Mouse (Mus musculus) liver, postnatal 0 days (tissue): ENCODE data around the gene Fam161b. TPM values are rescaled to one million over a fixed set of nuclear protein-coding genes. Genes with fewer than 3 reads are reported as not detected.
A peak's percentile ranks its signal among the peaks of the same experiment; 100 is the strongest.

ENCODE experiments used
- ATAC-seq: fragments of 200-750 bp; cut with Nextera tagmentation; 2 replicates; pipeline ENCODE4 v1.8.0; 2017; ENCODE audit warnings: mild to moderate bottlenecking, moderate library complexity
- DNase-seq: peaks from one replicate; pipeline ENCODE4 v3.0.0-alpha.2; 2016
- H3K27ac ChIP-seq: fragments of 300-500 bp; sonication (generic); 2 replicates; pipeline ENCODE4 v1.5.1; 2014; ENCODE audit warnings: antibody characterized with exemption, moderate library complexity, mild to moderate bottlenecking, low read depth
- H3K27me3 ChIP-seq: fragments of 300-500 bp; sonication (generic); 2 replicates; pipeline ENCODE4 v1.6.1; 2014; ENCODE audit warnings: low read length, control low read depth, mixed read lengths; ENCODE audit not compliant: insufficient read depth
- H3K36me3 ChIP-seq: fragments of 300-500 bp; sonication (generic); replicated peaks from 2 replicates; pipeline ENCODE4 v1.6.1; 2014; ENCODE audit warnings: mild to moderate bottlenecking, control low read depth, low read length, moderate library complexity, mixed read lengths; ENCODE audit not compliant: insufficient read depth
- H3K4me1 ChIP-seq: fragments of 300-500 bp; sonication (generic); 2 replicates; pipeline ENCODE4 v1.6.1; 2014; ENCODE audit warnings: antibody characterized with exemption, mild to moderate bottlenecking, control low read depth; ENCODE audit not compliant: insufficient read depth
- H3K4me2 ChIP-seq: fragments of 300-500 bp; sonication (generic); 2 replicates; pipeline ENCODE4 v1.6.1; 2014; ENCODE audit warnings: low read depth, mild to moderate bottlenecking, low read length, moderate library complexity, mixed read lengths
- H3K4me3 ChIP-seq: fragments of 300-500 bp; sonication (generic); 2 replicates; pipeline ENCODE4 v1.5.1; 2014; ENCODE audit warnings: low read depth, low read length
- H3K9ac ChIP-seq: fragments of 300-500 bp; sonication (generic); replicated peaks from 2 replicates; pipeline ENCODE4 v1.6.1; 2014; ENCODE audit warnings: mild to moderate bottlenecking, moderate library complexity
- H3K9me3 ChIP-seq: fragments of 300-500 bp; sonication (generic); 2 replicates; pipeline ENCODE4 v1.6.1; 2016; ENCODE audit warnings: mild to moderate bottlenecking, control low read depth, low read length, mixed read lengths
- CTCF ChIP-seq: sonication (generic); IDR thresholded peaks from 2 replicates; pipeline ENCODE4 v1.5.1; 2016; ENCODE audit warnings: antibody characterized with exemption, low read depth
- EP300 ChIP-seq: IDR thresholded peaks from 2 replicates; pipeline ENCODE4 v1.6.1; 2016; ENCODE audit warnings: antibody characterized with exemption, low read depth, mild to moderate bottlenecking
- WGBS: fragments of 180-500 bp; shearing (Covaris S2); extraction: QIAGEN DNeasy Blood & Tissue Kit; methylation state at CpG from one replicate; pipeline ENCODE4 v1.1.7; 2014; ENCODE audit not compliant: insufficient replicate concordance; 5-methylcytosine and 5-hydroxymethylcytosine counted together
- polyA plus RNA-seq: library from polyadenylated mRNA; unstranded; fragments of >200 nt; fragmentation: Nextera tagmentation; extraction: Ambion mirVana; gene quantifications from 2 replicates; pipeline ENCODE4 v1.2.1, GENCODE M21; 2015

The Fam161b gene
- polyA plus RNA-seq, 1 experiment from 2014 or later, result 0.31 TPM

GRCm38 (mm10) chr12:84299265-84299664 is 62.4 kb downstream of the Fam161b start:
- H3K4me3 ChIP-seq, result no peak overlapping the region
- no peak overlapping the region for H3K27ac ChIP-seq

GRCm38 (mm10) chr12:84297851-84298250 is 63.8 kb downstream of the Fam161b start:
- WGBS, result 90% methylated on average over 6 of the region's 6 CpGs
- Histone ChIP-seq H3K4me3 (no peak overlapping the region), H3K4me2 (no peak overlapping the region), H3K4me1 (no peaks in the 10 kb centered on the region), H3K36me3 (peaks cover 67% of the 10 kb centered on the region), H3K27me3 (no peaks in the 10 kb centered on the region), H3K9me3 (no peaks in the 10 kb centered on the region), H3K9ac (no peak overlapping the region), H3K27ac (no peak overlapping the region)
- ATAC-seq (no peak), DNase-seq (no peak)
- TF ChIP-seq CTCF, result no peak
- no peak for TF ChIP-seq EP300

More at GRCm38 (mm10) chr12:84299265-84299664, 62.4 kb downstream of the Fam161b start:
- no peaks in the 10 kb centered on the region for H3K27me3 ChIP-seq
- DNase-seq, result no peak
- H3K36me3 ChIP-seq, result peaks cover 67% of the 10 kb centered on the region
- no peaks in the 10 kb centered on the region for H3K9me3 ChIP-seq
- peak; percentile 73 for TF ChIP-seq EP300
- TF ChIP-seq CTCF, result no peak
- no peak overlapping the region for H3K4me2 ChIP-seq
- WGBS, result 94% methylated on average over 2 of the region's 2 CpGs
- H3K9ac ChIP-seq, result no peak overlapping the region
- H3K4me1 ChIP-seq, result no peaks in the 10 kb centered on the region
- ATAC-seq, result peak; percentile 64

Other genes starting within 250 kb of the Fam161b start
- gene Dnal1, start 247.5 kb downstream of the Fam161b start, polyA plus RNA-seq, result 0.13 and 0.21 TPM in 2 replicates
- 0.28 and 0.35 TPM in 2 replicates for gene Pnma1, start 213.3 kb downstream of the Fam161b start, polyA plus RNA-seq
- gene Elmsan1, start 143.0 kb downstream of the Fam161b start, polyA plus RNA-seq, result 2.6 and 2.8 TPM in 2 replicates
- gene Ptgr2, start 76.6 kb downstream of the Fam161b start, polyA plus RNA-seq, result 28.0 and 30.2 TPM in 2 replicates
- 19.0 and 22.7 TPM in 2 replicates for gene Zfp410, start 45.0 kb downstream of the Fam161b start, polyA plus RNA-seq
- gene Coq6, start 176 bp downstream of the Fam161b start, polyA plus RNA-seq, result 17.6 and 18.7 TPM in 2 replicates
- 23.5 and 24.8 TPM in 2 replicates for gene Entpd5, start 47.2 kb upstream of the Fam161b start, polyA plus RNA-seq
- gene Bbof1, start 47.2 kb upstream of the Fam161b start, polyA plus RNA-seq, result 0.34 and 0.51 TPM in 2 replicates
- gene Rnf113a2, start 55.4 kb upstream of the Fam161b start, polyA plus RNA-seq, result 13.3 and 13.9 TPM in 2 replicates
- 98.3 and 99.4 TPM in 2 replicates for gene Aldh6a1, start 89.2 kb upstream of the Fam161b start, polyA plus RNA-seq
- 7.8 and 8.1 TPM in 2 replicates for gene Lin52, start 89.6 kb upstream of the Fam161b start, polyA plus RNA-seq
- gene Vsx2, start 207.9 kb upstream of the Fam161b start, polyA plus RNA-seq, result not detected in 2 replicates